Mouse (Mus musculus) embryonic facial prominence, embryonic 10.5 days (tissue): ENCODE data around the gene Anapc4. TPM values are rescaled to one million over a fixed set of nuclear protein-coding genes. Genes with fewer than 3 reads are reported as not detected.

Experiments used
- DNase-seq: peaks from one replicate; pipeline ENCODE4 v3.0.0-alpha.2; 2017; ENCODE audit warnings: low spot score
- H3K27ac ChIP-seq: fragments of 300-500 bp; sonication (generic); replicated peaks from 2 replicates; pipeline ENCODE4 v1.5.1; 2016; ENCODE audit warnings: mild to moderate bottlenecking
- H3K27me3 ChIP-seq: fragments of 300-500 bp; sonication (generic); replicated peaks from 2 replicates; pipeline ENCODE4 v1.6.1; 2016; ENCODE audit warnings: low read depth, mild to moderate bottlenecking; ENCODE audit not compliant: poor library complexity, severe bottlenecking
- H3K36me3 ChIP-seq: fragments of 300-500 bp; sonication (generic); replicated peaks from 2 replicates; pipeline ENCODE4 v1.6.1; 2016; ENCODE audit warnings: mild to moderate bottlenecking, moderate library complexity
- H3K4me1 ChIP-seq: fragments of 300-500 bp; sonication (generic); 2 replicates; pipeline ENCODE4 v1.6.1; 2016
- H3K4me3 ChIP-seq: fragments of 300-500 bp; sonication (generic); 2 replicates; pipeline ENCODE4 v1.5.1; 2016; ENCODE audit warnings: mild to moderate bottlenecking, moderate library complexity
- H3K9me3 ChIP-seq: fragments of 300-500 bp; sonication (generic); 2 replicates; pipeline ENCODE4 v1.6.1; 2016; ENCODE audit warnings: mild to moderate bottlenecking
- WGBS: fragments of 180-500 bp; shearing (Covaris S2); methylation state at CpG from one replicate; pipeline ENCODE4 v1.1.7; 2016; 5-methylcytosine and 5-hydroxymethylcytosine counted together
- polyA plus RNA-seq: library from polyadenylated mRNA; unstranded; fragments of >200 nt; fragmentation: Nextera tagmentation; extraction: Ambion mirVana; gene quantifications from 2 replicates; pipeline ENCODE4 v1.2.1, GENCODE M21; 2016

The Anapc4 gene
- polyA plus RNA-seq, result 124 and 125 TPM in 2 replicates

DNA sequence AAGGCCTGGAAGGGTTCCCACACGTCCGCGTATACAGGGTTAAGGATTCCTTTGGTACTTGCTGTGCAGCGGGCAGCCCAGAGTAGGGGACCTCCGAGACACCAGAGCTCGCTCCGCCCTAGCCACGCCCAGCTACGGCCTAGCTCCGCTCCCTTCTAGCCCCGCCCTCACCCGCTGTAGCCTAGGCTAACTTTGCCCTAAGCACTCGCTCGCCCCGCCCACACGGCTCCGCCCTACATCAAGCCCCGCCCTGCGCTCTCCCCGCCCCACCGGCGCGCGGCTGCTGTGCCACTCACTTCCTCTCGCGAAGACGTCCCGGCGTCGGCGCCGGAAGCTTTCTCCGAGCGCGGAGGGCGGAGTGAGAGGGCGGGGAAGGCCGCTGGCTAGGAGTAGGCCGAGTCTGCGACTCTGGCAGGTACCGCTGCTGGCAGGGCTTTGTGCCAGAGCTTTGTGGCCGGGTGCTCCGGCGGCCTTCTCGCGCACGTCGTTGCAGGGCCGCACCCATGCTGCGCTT, at the start of gene Anapc4:
Gene Anapc4 (plus strand): TSS at position 252 of the 514 bp plus-strand sequence.
- H3K27me3 ChIP-seq, result no peaks in the 10 kb centered on the region
- WGBS, result under 1% methylated on average over 50 of the region's 50 CpGs
- peaks cover 29% of the 10 kb centered on the region for H3K36me3 ChIP-seq
- peak within 1 kb of the TSS; percentile 92 for H3K27ac ChIP-seq
- peak; percentile 100 for DNase-seq
- no peaks in the 10 kb centered on the region for H3K9me3 ChIP-seq
- H3K4me3 ChIP-seq, result peak within 1 kb of the TSS; percentile 81
- H3K4me1 ChIP-seq, result peaks cover 17% of the 10 kb centered on the region

DNA sequence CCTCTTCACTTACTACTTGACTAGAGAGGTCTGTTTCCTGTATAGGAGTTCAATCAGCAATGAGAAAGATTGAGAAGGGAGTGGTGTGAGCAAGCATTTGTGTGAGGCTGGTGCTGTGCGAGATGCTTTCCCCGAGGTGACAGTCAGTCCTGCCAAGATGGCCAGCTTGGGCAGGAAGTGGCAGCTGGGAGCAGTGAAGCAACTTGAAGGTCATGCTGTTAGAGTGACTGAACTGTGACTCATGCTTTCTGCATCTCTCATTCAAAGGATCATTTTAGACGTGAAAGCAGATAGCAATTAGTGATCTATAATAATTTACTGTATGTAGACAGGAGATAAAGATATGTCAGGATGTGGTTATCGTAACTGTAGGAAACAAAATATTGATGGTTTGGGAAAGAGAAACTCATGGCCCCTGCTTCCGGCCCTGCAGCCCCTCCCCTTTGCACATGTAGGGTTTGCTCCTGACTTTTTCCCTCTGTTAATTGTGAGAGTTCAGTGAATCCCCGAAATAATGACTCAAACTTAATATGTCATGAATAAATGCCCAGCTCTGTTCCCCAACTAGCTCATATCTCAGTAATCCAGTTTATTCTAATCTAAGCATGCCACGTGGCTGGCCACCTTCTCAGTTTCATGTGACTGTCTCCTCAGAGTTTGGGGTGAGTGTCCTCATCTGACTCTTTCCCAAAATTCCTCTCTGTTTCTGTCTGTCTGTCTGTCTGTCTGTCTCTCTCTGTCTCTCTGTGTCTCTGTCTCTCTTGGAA, 47.1 kb upstream of the Anapc4 start:
- Histone ChIP-seq H3K9me3 (no peaks in the 10 kb centered on the region), H3K27me3 (no peaks in the 10 kb centered on the region), H3K4me3 (no peak overlapping the region), H3K36me3 (peaks cover 41% of the 10 kb centered on the region), H3K27ac (no peak overlapping the region), H3K4me1 (peaks cover 7% of the 10 kb centered on the region)
- DNase-seq, result no peak
- 88% methylated on average over 7 of the region's 7 CpGs for WGBS

DNA sequence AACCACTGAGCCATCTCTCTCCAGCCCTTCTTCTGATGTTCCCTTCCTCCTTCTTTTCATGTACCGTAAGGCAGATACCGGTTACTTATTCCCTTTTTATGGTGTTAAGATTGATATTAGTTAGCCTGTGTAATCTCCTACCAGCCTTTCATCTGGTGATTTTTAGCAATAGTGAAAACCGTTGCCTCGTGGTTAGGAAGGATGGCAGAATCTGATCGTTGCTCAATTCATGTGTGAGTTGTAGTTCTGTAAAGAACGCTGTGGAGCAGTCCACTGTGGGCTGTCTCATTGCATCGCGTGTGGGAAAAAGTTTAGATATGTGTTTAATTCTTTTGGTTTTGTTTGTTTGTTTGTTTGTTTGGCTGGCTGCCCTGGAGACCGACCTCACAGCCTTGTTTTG, 40.6 kb upstream of the Anapc4 start:
- WGBS, result 96% methylated on average over 9 of the region's 9 CpGs
- H3K27ac ChIP-seq, result no peak overlapping the region
- no peak overlapping the region for H3K4me3 ChIP-seq
- H3K27me3 ChIP-seq, result no peaks in the 10 kb centered on the region
- DNase-seq, result no peak
- peaks cover 4% of the 10 kb centered on the region; the same call in 1 of the 2 replicates for H3K4me1 ChIP-seq
- peaks cover 54% of the 10 kb centered on the region for H3K36me3 ChIP-seq
- H3K9me3 ChIP-seq, result no peaks in the 10 kb centered on the region

DNA sequence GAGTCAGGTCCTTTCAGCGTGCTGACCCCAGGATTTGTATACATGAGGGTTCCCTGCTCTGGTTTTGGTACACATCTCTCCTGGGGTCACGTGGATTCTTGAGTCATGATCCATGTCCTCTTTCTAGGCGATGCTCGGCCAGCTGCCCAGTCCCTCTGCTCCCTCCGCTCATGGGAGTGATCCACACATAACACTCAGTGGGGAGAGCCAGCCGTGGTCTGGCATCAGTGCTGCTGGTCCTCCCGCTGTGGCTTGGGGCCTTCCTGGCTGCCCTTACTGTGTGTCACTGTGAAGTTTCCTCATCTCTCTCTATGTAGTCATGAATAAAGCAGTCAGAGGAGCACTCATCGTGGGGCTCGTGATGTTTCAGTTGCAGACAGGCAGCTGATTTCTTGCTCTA, 39.7 kb upstream of the Anapc4 start:
- DNase-seq, result no peak

DNA sequence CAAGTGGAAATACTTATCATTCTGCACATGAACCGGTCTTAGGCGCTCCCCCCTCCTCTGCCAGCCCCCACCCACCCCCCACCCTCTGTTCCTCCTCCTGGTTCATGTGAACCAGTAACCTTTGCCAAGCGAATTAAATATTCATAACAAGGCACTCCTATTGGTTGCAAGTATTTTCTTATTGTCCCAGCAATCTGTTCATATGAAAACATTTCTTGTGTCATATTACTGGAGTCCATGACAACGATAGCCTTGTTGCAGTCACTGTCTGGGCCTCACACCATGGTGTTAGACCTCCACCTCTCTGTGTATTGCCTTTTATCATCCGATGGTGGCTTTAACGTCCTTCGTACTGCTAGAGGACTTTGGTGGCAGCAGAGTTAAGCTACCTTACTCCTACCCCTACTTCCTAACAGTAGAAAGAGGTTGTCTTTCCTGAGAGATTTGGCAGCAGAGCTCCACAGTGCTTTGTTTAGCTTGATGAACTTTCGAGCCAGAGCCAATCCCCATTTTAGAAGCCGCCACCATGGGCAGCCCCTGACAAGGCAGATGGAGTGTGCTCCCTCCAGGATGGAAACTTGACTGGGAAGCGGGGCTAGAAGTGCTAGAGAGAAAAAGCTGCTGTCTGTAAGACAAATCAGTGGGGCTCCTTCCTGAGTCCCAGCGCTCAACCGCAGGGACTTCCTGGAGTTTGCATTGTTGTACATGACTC, 34.4 kb upstream of the Anapc4 start:
- Histone ChIP-seq H3K36me3 (peaks cover 72% of the 10 kb centered on the region), H3K27ac (no peak overlapping the region), H3K4me1 (no peaks in the 10 kb centered on the region), H3K4me3 (no peak overlapping the region), H3K9me3 (no peaks in the 10 kb centered on the region), H3K27me3 (no peaks in the 10 kb centered on the region)
- no peak for DNase-seq
- 92% methylated on average over 12 of the region's 12 CpGs for WGBS

More for the DNA sequence above, 39.7 kb upstream of the Anapc4 start:
- H3K9me3 ChIP-seq, result no peaks in the 10 kb centered on the region
- H3K4me3 ChIP-seq, result no peak overlapping the region
- peaks cover 56% of the 10 kb centered on the region for H3K36me3 ChIP-seq
- H3K27me3 ChIP-seq, result no peaks in the 10 kb centered on the region
- peaks cover 4% of the 10 kb centered on the region; the same call in 1 of the 2 replicates for H3K4me1 ChIP-seq
- H3K27ac ChIP-seq, result no peak overlapping the region
- 93% methylated on average over 9 of the region's 9 CpGs for WGBS

DNA sequence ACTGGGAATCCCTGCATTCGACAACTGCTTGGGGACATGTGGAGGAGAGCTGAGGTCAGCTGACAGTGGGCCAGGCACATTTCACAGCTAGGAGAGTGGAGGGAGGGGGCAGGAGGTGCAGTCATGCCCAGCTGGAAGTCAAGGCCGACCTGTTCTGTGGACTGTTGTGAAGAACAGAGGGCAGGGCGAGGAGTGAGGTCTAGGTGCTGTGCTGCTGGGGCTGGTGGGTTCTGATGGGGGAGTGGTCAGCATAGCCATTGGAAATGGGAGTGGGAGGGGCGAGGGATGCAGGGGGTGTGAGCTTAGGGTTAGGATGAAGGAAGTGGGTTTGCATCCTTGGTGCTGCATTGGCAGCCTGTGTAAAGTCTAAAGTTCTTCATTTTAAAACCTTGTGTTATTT, 28.0 kb upstream of the Anapc4 start:
- Histone ChIP-seq H3K27me3 (no peaks in the 10 kb centered on the region), H3K27ac (no peak overlapping the region), H3K4me1 (peaks cover 6% of the 10 kb centered on the region; the same call in 1 of the 2 replicates), H3K9me3 (no peaks in the 10 kb centered on the region), H3K4me3 (no peak overlapping the region), H3K36me3 (peaks cover 71% of the 10 kb centered on the region)
- WGBS, result 78% methylated on average over 4 of the region's 4 CpGs
- no peak for DNase-seq

DNA sequence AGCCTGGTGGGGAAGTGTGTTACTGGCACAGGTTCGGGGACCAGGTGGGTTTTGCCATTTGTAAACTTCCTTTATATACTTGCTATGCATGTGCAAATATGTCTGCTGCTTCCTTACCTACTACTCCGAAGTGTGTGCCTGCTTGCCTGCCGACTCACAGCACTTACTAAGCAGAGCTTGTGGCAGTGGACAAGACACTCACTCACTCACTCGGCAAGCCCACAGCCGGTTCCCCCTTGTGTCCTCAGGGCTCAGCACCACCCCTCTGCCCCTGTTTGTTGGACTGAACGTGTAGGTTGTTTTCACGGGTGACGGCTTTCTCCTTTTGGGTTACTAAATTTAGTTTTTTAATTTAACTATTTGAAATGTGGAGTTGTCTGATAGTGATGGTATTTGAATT, 27.5 kb upstream of the Anapc4 start:
- 84% methylated on average over 8 of the region's 8 CpGs for WGBS
- Histone ChIP-seq H3K27ac (no peak overlapping the region), H3K4me3 (no peak overlapping the region), H3K4me1 (peaks cover 6% of the 10 kb centered on the region; the same call in 1 of the 2 replicates), H3K36me3 (peaks cover 75% of the 10 kb centered on the region), H3K9me3 (no peaks in the 10 kb centered on the region), H3K27me3 (no peaks in the 10 kb centered on the region)
- DNase-seq, result no peak

DNA sequence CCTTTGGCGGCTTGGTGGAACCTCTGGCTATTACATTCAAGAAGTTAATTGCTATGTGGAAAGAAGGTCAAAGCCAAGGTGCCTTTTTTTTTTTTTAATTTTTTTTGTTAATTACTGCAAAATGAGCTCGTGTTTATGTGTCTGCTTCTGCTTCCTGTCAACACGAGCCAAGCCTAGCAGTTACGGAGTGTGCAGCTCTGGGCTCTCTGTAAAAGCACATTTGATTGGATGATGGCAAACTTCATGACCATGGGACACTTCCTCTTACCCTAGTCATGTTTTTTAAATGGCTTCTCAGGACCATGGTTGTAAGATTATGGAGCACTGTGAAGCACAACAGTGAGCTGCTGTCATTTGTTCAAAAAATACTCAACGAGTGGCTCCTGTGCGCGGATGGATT, 26.8 kb upstream of the Anapc4 start:
- no peaks in the 10 kb centered on the region for H3K9me3 ChIP-seq
- DNase-seq, result no peak
- peaks cover 6% of the 10 kb centered on the region; the same call in 1 of the 2 replicates for H3K4me1 ChIP-seq
- H3K36me3 ChIP-seq, result peaks cover 72% of the 10 kb centered on the region
- whole genome bisulfite sequencing, result 83% methylated on average over 7 of the region's 7 CpGs
- H3K27ac ChIP-seq, result no peak overlapping the region
- no peak overlapping the region for H3K4me3 ChIP-seq
- H3K27me3 ChIP-seq, result no peaks in the 10 kb centered on the region

DNA sequence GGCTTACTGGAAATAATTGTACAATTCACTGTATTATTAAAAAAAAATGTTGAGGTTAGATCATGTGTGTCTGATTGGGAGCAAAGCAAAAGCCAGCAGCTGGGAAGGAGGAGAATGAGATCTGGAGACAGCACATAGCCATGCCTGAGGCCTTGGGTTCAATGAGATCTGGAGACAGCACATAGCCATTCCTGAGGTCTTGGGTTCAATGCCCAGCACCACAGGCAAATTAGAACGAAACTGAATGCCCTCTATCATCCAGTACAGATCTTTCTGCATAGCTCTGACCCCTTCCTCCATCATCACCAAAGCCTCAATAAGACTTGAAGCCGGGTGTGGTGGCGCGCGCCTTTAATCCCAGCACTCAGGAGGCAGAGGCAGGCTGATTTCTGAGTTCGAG, 23.4 kb upstream of the Anapc4 start:
- no peak for DNase-seq
- Histone ChIP-seq H3K36me3 (peaks cover 68% of the 10 kb centered on the region), H3K27me3 (no peaks in the 10 kb centered on the region), H3K27ac (no peak overlapping the region), H3K9me3 (no peaks in the 10 kb centered on the region), H3K4me1 (peaks cover 6% of the 10 kb centered on the region; the same call in 1 of the 2 replicates), H3K4me3 (no peak overlapping the region)
- 93% methylated on average over 6 of the region's 6 CpGs for WGBS

DNA sequence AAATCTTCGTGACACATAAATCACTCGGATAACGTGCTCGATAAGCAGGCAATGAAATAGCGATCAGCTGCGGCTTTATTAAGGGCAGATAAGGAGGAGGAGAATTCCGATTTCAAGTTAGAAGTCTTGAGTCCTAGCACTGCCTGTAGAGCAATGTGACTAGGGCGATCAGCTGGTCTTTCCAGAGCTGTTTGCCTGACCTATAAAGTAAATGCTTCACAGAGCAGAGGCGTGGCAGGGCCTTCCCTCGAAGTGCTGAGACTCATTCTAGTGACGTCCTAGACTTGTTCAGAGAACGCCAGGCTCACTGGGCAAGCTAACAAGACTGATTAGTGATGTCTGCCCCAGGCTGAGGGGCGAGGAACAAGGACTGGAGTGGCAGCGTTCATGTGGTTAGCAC, 22.8 kb upstream of the Anapc4 start:
- H3K4me1 ChIP-seq, result peaks cover 3% of the 10 kb centered on the region; the same call in 1 of the 2 replicates
- WGBS, result 93% methylated on average over 14 of the region's 14 CpGs
- no peak for DNase-seq
- H3K9me3 ChIP-seq, result no peaks in the 10 kb centered on the region
- no peak overlapping the region for H3K4me3 ChIP-seq
- H3K36me3 ChIP-seq, result peaks cover 63% of the 10 kb centered on the region
- H3K27me3 ChIP-seq, result no peaks in the 10 kb centered on the region
- H3K27ac ChIP-seq, result no peak overlapping the region

DNA sequence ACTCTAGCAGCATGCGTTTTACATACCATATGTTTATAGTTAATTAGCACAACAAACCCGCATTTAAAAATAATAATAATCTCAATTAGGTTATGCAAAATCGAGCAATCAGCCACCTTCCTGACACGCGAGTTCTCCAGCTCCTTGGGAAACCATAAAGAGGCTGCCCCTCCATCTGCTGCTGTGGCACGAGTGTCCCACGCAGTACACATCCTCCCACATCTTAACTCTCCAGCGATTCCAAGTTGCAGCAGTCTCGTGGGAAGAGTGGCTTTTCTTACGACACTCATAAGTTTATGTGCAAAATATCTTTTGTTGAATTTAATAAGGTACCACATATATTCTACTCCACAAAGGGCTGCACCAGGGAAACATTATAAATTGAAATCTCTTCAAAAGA, 21.4 kb upstream of the Anapc4 start:
- H3K9me3 ChIP-seq, result no peaks in the 10 kb centered on the region
- no peak for DNase-seq
- H3K4me3 ChIP-seq, result no peak overlapping the region
- 94% methylated on average over 10 of the region's 10 CpGs for WGBS
- H3K4me1 ChIP-seq, result 0 out of 2 replicates have a peak, but pooled peaks cover under 1% of the 10 kb centered on the region
- peaks cover 72% of the 10 kb centered on the region for H3K36me3 ChIP-seq
- H3K27ac ChIP-seq, result no peak overlapping the region
- no peaks in the 10 kb centered on the region for H3K27me3 ChIP-seq

DNA sequence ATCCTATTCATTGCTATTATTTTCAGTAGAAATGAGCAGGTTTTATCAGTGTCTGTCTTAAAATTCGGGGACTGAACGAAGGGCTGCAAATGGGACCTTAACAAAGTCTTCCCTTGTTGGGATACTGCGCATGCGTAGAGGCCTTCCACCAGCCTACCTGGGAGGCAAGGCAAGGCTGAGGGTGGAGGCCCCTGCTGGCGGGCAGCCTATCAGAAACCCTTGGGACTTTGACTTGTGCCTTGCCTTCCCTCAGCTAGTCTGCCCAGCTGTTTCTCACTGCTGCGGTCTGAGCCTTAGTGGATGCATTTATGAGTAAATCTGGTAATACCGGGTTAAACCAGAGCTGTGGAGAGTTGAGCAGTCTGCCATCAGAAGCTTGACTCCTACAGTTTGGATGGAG, 20.5 kb upstream of the Anapc4 start:
- 88% methylated on average over 7 of the region's 7 CpGs for WGBS
- Histone ChIP-seq H3K27me3 (no peaks in the 10 kb centered on the region), H3K36me3 (peaks cover 65% of the 10 kb centered on the region), H3K4me1 (no peaks in the 10 kb centered on the region), H3K4me3 (no peak overlapping the region), H3K9me3 (no peaks in the 10 kb centered on the region), H3K27ac (no peak overlapping the region)
- no peak for DNase-seq
